In the genomic region with DNA sequence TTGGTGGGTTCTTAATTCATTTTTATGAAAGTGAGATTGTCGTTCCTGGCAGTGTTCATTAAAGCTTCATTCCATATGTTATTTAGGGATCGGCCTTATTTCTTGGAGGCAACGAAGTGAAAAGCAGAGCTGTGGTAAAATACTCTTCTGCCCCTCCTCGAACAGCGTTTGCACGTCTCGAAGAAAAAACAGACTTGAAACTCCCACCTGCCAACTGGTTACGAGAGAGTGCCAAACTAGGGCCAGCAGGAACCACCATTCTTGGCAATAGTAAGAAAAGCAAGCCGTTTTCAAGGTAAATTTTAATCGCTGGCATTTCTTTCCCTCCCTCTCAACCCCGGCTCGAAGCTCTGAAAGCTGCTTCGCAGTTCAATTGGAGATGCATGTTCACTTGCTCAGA, we compare ENCODE assay signal across 8 mouse cellular contexts. TPM values are rescaled to one million over a fixed set of nuclear protein-coding genes. Genes with fewer than 3 reads are reported as not detected.
DNase-seq lines count a peak whose midpoint lies in the region; ATAC-seq and TF ChIP-seq lines count a peak whose summit lies in the region.

No protein-coding gene starts in this region.

- no peak for TF ChIP-seq RAD21 in MEL (IDR thresholded peaks at IDR 0.05; ENCODE audit: low read depth, low read length)

- 0 out of 2 replicates have a peak overlapping the region, but pooled peaks have one; percentile 11 for H3K4me2 ChIP-seq in hindbrain, embryonic 12.5 days (replicated peaks)
- H3K4me2 ChIP-seq in liver, embryonic 11.5 days: peak overlapping the region; percentile 93

- H3K4me3 ChIP-seq in gastrocnemius, adult 2 months: peak overlapping the region; percentile 90
- peak overlapping the region; percentile 82 to 94; a peak in 3 of 4 replicates for H3K4me3 ChIP-seq in MEL (ENCODE audit: control insufficient read depth in 1 of 2, insufficient read depth in 1 of 2, low read depth in 2 of 2, low read length in 2 of 2)
- no peak overlapping the region for H3K4me3 ChIP-seq in hindbrain, embryonic 12.5 days
- peak overlapping the region; percentile 98 for H3K4me3 ChIP-seq in liver, embryonic 11.5 days (ENCODE audit: low read depth, low read length)

- H3K9me3 ChIP-seq in MEL (replicated peaks; ENCODE audit: insufficient read depth, low read length): no peaks in the 10 kb centered on the region
- H3K9me3 ChIP-seq in hindbrain, embryonic 12.5 days (replicated peaks): no peaks in the 10 kb centered on the region
- no peaks in the 10 kb centered on the region for H3K9me3 ChIP-seq in liver, embryonic 11.5 days (ENCODE audit: control insufficient read depth, low read length)

- WGBS in hindbrain, embryonic 12.5 days: 92% methylated on average over 13 of the region's 13 CpGs
- WGBS in liver, embryonic 11.5 days: 87% methylated on average over 13 of the region's 13 CpGs

- H3K36me3 ChIP-seq in MEL (ENCODE audit: control insufficient read depth in 1 of 2, insufficient read depth in 2 of 2, low read length in 2 of 2): peaks cover 6 to 16% of the 10 kb centered on the region in 2 experiments
- H3K36me3 ChIP-seq in hindbrain, embryonic 12.5 days: peaks cover 32% of the 10 kb centered on the region
- peaks cover 24% of the 10 kb centered on the region for H3K36me3 ChIP-seq in liver, embryonic 11.5 days (ENCODE audit: control insufficient read depth, insufficient read depth, low read length)

- no peak overlapping the region; the same call in 1 of the 2 replicates for H3K27ac ChIP-seq in gastrocnemius, adult 2 months
- no peak overlapping the region for H3K27ac ChIP-seq in MEL (ENCODE audit: control insufficient read depth, low read depth, low read length)
- no peak overlapping the region for H3K27ac ChIP-seq in hindbrain, embryonic 12.5 days
- no peak overlapping the region for H3K27ac ChIP-seq in liver, embryonic 11.5 days (ENCODE audit: low read depth, low read length)

- no peaks in the 10 kb centered on the region for H3K27me3 ChIP-seq in MEL (ENCODE audit: control insufficient read depth in 1 of 2, insufficient read depth in 2 of 2, low read length in 2 of 2)
- H3K27me3 ChIP-seq in hindbrain, embryonic 12.5 days: no peaks in the 10 kb centered on the region
- no peaks in the 10 kb centered on the region for H3K27me3 ChIP-seq in liver, embryonic 11.5 days (replicated peaks; ENCODE audit: control insufficient read depth, insufficient read depth, low read length)

- TF ChIP-seq CTCF in gastrocnemius, adult 2 months (IDR thresholded peaks at IDR 0.05): no peak
- no peak for TF ChIP-seq CTCF in MEL (IDR thresholded peaks at IDR 0.05 in 2 of 3, conservative IDR thresholded peaks at IDR 0.05 in 1 of 3; ENCODE audit: control insufficient read depth in 1 of 3, insufficient read depth in 1 of 3, low read depth in 2 of 3, low read length in 3 of 3, poor library complexity in 1 of 3, severe bottlenecking in 1 of 3)

- peak overlapping the region; percentile 96; the same call in 1 of the 2 replicates for H3K9ac ChIP-seq in MEL (ENCODE audit: control insufficient read depth, low read depth, low read length, poor library complexity, severe bottlenecking)
- no peak overlapping the region for H3K9ac ChIP-seq in hindbrain, embryonic 12.5 days
- H3K9ac ChIP-seq in liver, embryonic 11.5 days (ENCODE audit: low read depth, low read length): peak overlapping the region; percentile 92; the same call in 1 of the 2 replicates

- no peak for TF ChIP-seq POLR2A in MEL (IDR thresholded peaks at IDR 0.05; ENCODE audit: control insufficient read depth in 1 of 2, insufficient read depth in 1 of 2, low read depth in 1 of 2, low read length in 2 of 2, poor library complexity in 1 of 2)

- TF ChIP-seq EP300 in MEL (IDR thresholded peaks at IDR 0.05; ENCODE audit: low read depth in 1 of 2, low read length in 2 of 2): no peak

- peaks cover 16% of the 10 kb centered on the region for H3K79me2 ChIP-seq in MEL (ENCODE audit: control insufficient read depth, insufficient read depth, low read length, poor library complexity)

- DNase-seq in gastrocnemius, adult 2 months: no peak
- DNase-seq in gastrocnemius, adult 18-20 months (ENCODE audit: low spot score): no peak
- DNase-seq in MEL (ENCODE audit: low read depth, low spot score): no peak
- DNase-seq in liver, embryonic 11.5 days (ENCODE audit: low spot score): no peak
- no peak for DNase-seq in ovary, postnatal 10 days (ENCODE audit: low spot score)
- DNase-seq in urinary bladder, adult 18-20 months (ENCODE audit: low spot score in 2 of 2): no peak
- DNase-seq in adrenal gland, adult (ENCODE audit: inconsistent age in 2 of 2, low spot score in 1 of 2): no peak

- intact Hi-C loops in gastrocnemius, adult 2 months (cut with DNase I): loop anchor here (5.0 to 10.0 kb wide), 4 partner anchors 68 to 594 kb away; a partner anchor contains a TSS

- no peak for ATAC-seq in hindbrain, embryonic 12.5 days (ENCODE audit: low FRiP score)
- ATAC-seq in liver, embryonic 11.5 days (replicated peaks; ENCODE audit: low FRiP score): no peak

- peaks cover 0 to 9% of the 10 kb centered on the region in 2 experiments; a peak in 1 of 4 replicates for H3K4me1 ChIP-seq in MEL (ENCODE audit: control insufficient read depth in 1 of 2, insufficient read depth in 2 of 2, low read length in 2 of 2)
- peaks cover 11% of the 10 kb centered on the region for H3K4me1 ChIP-seq in hindbrain, embryonic 12.5 days
- no peaks in the 10 kb centered on the region; the same call in 1 of the 2 replicates for H3K4me1 ChIP-seq in liver, embryonic 11.5 days (replicated peaks; ENCODE audit: control insufficient read depth, insufficient read depth, low read length)

TF ChIP-seq in MEL, 35 proteins besides CTCF, POLR2A, EP300 and RAD21:
- no peak for TF ChIP-seq MYC (IDR thresholded peaks at IDR 0.05; ENCODE audit: low read depth, low read length)
- no peak for TF ChIP-seq UBTF (IDR thresholded peaks at IDR 0.05; ENCODE audit: borderline replicate concordance, insufficient read depth, low read depth, low read length)
- no peak for TF ChIP-seq POLR2AphosphoS5 (IDR thresholded peaks at IDR 0.05; ENCODE audit: borderline replicate concordance, low read depth, low read length)
- no peak for TF ChIP-seq BHLHE40 (IDR thresholded peaks at IDR 0.05; ENCODE audit: borderline replicate concordance, low read depth, low read length)
- no peak for TF ChIP-seq CHD2 (IDR thresholded peaks at IDR 0.05; ENCODE audit: low read length)
- TF ChIP-seq MAFK (IDR thresholded peaks at IDR 0.05; ENCODE audit: borderline replicate concordance, low read depth, low read length): no peak
- no peak for TF ChIP-seq HCFC1 (IDR thresholded peaks at IDR 0.05; ENCODE audit: low read depth, low read length)
- no peak for TF ChIP-seq MAX (IDR thresholded peaks at IDR 0.05; ENCODE audit: low read length)
- TF ChIP-seq NRF1 (IDR thresholded peaks at IDR 0.05; ENCODE audit: insufficient read depth, low read depth, low read length, poor library complexity, severe bottlenecking): no peak
- TF ChIP-seq KAT2A (conservative IDR thresholded peaks at IDR 0.05; ENCODE audit: low read depth, low read length): no peak
- TF ChIP-seq SIN3A (IDR thresholded peaks at IDR 0.05; ENCODE audit: low read length): no peak
TF ChIP-seq in MEL: peak in this region for 0.

RNA-seq across cellular contexts. Expression of a gene that starts 1.5 kb away (rescaled TPM):
- 1 to 10 TPM; 8.5 TPM for total RNA-seq in gastrocnemius, adult 2 months (2021)
- 1 to 10 TPM; 7.8 to 8.3 TPM for total RNA-seq in gastrocnemius, adult 18-20 months (2021)
- 26.5 and 28.1 TPM in 2 replicates for total RNA-seq in MEL (2012; rRNA removed)
- 100 to 1,000 TPM in 1 of 2 experiments, 10 to 100 TPM in 1; 17.8 to 104 TPM for polyA plus RNA-seq in MEL (2012; ENCODE audit: insufficient read depth in 1 of 2, insufficient read length in 2 of 2, low read depth in 1 of 2, low replicate concordance in 2 of 2, missing spikeins in 1 of 2)
- 34.4 and 34.6 TPM in 2 replicates for polyA plus RNA-seq in hindbrain, embryonic 12.5 days (2016; fragmentation: Nextera tagmentation; extraction: Ambion mirVana)
- 23.0 and 24.4 TPM in 2 replicates for polyA plus RNA-seq in liver, embryonic 11.5 days (2014; fragmentation: Nextera tagmentation; extraction: Ambion mirVana)

RNA-seq across cellular contexts. Expression of a gene that starts 36.9 kb away (rescaled TPM):
- not detected for total RNA-seq in gastrocnemius, adult 2 months (2021)
- not detected for total RNA-seq in gastrocnemius, adult 18-20 months (2021)
- not detected in 2 replicates for total RNA-seq in MEL (2012; rRNA removed)
- not detected for polyA plus RNA-seq in MEL (2012; ENCODE audit: insufficient read depth in 1 of 2, insufficient read length in 2 of 2, low read depth in 1 of 2, low replicate concordance in 2 of 2, missing spikeins in 1 of 2)
- not detected in 2 replicates for polyA plus RNA-seq in hindbrain, embryonic 12.5 days (2016; fragmentation: Nextera tagmentation; extraction: Ambion mirVana)
- polyA plus RNA-seq in liver, embryonic 11.5 days (2014; fragmentation: Nextera tagmentation; extraction: Ambion mirVana): not detected in 2 replicates

RNA-seq across cellular contexts. Expression of a gene that starts 41.0 kb away (rescaled TPM):
- not detected for total RNA-seq in gastrocnemius, adult 2 months (2021)
- total RNA-seq in gastrocnemius, adult 18-20 months (2021): not detected
- total RNA-seq in MEL (2012; rRNA removed): not detected in 2 replicates
- polyA plus RNA-seq in MEL (2012; ENCODE audit: insufficient read depth in 1 of 2, insufficient read length in 2 of 2, low read depth in 1 of 2, low replicate concordance in 2 of 2, missing spikeins in 1 of 2): not detected
- polyA plus RNA-seq in hindbrain, embryonic 12.5 days (2016; fragmentation: Nextera tagmentation; extraction: Ambion mirVana): 0.25 TPM in 1 of 2 replicates, not detected in the other
- polyA plus RNA-seq in liver, embryonic 11.5 days (2014; fragmentation: Nextera tagmentation; extraction: Ambion mirVana): 0.13 TPM in 1 of 2 replicates, not detected in the other
